Mouse (Mus musculus) spleen, postnatal 14 days (tissue): Measurements from ENCODE around the gene H2-Q4.
"Not testable (repeated sequence)": the region's sequence is repeated elsewhere in the genome, so short reads cannot be mapped to it uniquely, and the experiment has no call there.

Experiments used
- DNase-seq, 2 experiments: peaks; one replicate each; pipeline ENCODE4 v3.0.0; 2021 to 2022; ENCODE audit warnings: low spot score in 2 of 2

H2-Q4 gene

GRCm38 (mm10) chr17:35420206-35420810 is 40.9 kb downstream of the H2-Q4 start:
- DNase-seq, result peak in 1 of 2 experiments; percentile 30

DNA sequence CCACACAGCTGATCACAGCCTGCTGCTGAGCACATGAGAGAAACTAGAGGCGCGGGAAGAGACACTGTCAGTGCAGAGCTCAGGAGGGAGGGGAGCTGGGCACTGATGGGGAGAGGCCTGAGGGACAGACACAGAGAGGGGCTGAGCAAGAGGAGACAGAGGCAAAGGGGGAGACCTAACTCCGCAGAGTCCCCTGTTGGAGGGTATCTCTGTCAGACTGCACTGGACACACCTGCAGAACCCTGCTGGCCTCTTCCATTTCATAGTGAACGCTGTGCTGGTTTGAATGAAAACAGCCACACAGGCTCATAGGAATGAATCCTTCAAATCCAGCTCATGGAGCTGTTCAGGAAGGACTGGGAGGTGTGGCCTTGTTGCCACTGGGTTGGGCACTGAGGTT is 41.9 kb downstream of the H2-Q4 start:
- DNase-seq, result not testable (repeated sequence)

- not testable (repeated sequence) for DNase-seq
These were observed 42.9 kb downstream of the H2-Q4 start for GRCm38 (mm10) chr17:35422360-35422759.

- not testable (repeated sequence) for DNase-seq
These were observed 43.9 kb downstream of the H2-Q4 start for GRCm38 (mm10) chr17:35423131-35423810.

DNA sequence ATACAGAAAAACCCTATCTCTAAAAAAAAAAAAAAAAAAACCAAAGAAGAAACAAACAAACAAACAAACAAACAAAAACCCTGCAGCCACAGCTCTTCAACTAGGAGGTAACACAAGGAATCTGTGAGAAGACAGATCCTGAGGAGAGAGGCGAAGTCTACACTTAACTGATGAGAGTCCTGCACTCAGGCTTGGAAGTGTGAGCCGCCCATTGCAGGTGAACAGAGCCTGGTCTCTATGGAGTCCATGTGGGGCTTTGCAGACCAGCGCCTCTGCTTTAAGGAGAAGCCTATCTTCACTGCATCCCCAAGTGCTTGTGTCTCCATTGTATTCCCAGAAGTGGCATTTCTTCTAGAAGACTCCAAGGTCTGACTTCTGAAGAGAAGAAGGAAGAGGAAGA is 44.7 kb downstream of the H2-Q4 start:
- DNase-seq, result not testable (repeated sequence)

- DNase-seq, result peak; percentile 35 to 51
These were observed 45.4 kb downstream of the H2-Q4 start, which contains the start of gene H2-Q6 for GRCm38 (mm10) chr17:35424624-35425416. Gene H2-Q6 (plus strand): TSS chr17:35424850.

GRCm38 (mm10) chr17:35425474-35425873 is 46.1 kb downstream of the H2-Q4 start:
- not testable (repeated sequence) for DNase-seq

DNA sequence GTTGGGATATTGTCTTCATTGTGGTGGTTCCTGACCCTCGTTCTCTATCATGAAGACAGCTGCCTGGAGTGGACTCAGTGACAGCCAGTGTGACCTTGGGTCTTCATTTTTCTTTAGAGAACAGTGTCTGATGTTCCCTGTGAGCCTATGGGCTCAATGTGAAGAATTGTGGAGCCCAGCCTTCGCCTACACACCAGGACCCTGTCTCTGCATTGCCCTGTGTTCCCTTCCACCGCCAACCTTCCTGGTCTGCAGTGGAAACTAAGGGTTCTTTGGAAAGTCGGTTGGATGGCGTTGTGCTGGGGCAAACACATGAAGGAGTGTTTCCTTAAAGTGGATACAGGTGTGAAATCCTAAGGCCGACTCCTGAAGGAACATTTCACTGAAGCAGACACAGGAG is 49.5 kb downstream of the H2-Q4 start:
- DNase-seq, result not testable (repeated sequence)

GRCm38 (mm10) chr17:35430671-35431070 is 51.3 kb downstream of the H2-Q4 start:
- DNase-seq, result not testable (repeated sequence)

DNA sequence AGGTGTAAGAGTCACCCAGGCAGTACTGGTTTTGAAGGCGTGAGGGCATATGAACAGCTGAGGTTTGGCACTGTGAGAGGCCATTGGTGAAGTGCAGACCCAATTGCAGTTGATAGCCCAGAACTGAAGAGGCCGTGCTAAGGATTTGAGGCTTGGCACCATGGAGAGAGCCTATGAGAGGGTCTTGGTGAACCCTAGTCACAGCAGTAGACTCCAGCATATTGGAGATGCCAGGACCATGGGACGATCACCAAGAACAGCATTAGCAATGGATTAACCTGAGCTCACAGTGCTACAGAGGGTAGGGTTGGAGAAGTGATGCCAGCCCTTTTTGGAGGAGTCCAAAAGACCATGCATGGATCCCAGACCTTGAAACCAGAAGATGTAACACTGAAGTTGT is 52.8 kb downstream of the H2-Q4 start:
- DNase-seq, result not testable (repeated sequence)

GRCm38 (mm10) chr17:35434836-35435235 is 55.4 kb downstream of the H2-Q4 start:
- not testable (repeated sequence) for DNase-seq
